Mouse (Mus musculus) CH12.LX (cell line): Measurements from ENCODE around the gene Bdh1. TPM values are rescaled to one million over a fixed set of nuclear protein-coding genes. Genes with fewer than 3 reads are reported as not detected.

ENCODE experiments used
- DNase-seq: peaks from one replicate; pipeline ENCODE4 v3.0.0-alpha.2; 2013; ENCODE audit errors: extremely low read depth
- H3K27ac ChIP-seq: 2 replicates; pipeline ENCODE4 v1.5.1; 2012; ENCODE audit warnings: low read depth, mild to moderate bottlenecking, control low read depth, moderate library complexity; ENCODE audit not compliant: insufficient read depth
- H3K27me3 ChIP-seq: replicated peaks from 2 replicates; pipeline ENCODE3; 2012; ENCODE audit warnings: inconsistent platforms
- H3K36me3 ChIP-seq, 2 experiments: replicated peaks in 1 of 2; 2 replicates each; pipeline versions ENCODE3 to v1.6.1; 2012; ENCODE audit warnings: inconsistent platforms in 1 of 2, low read length in 1 of 2, mild to moderate bottlenecking in 1 of 2, mixed read lengths in 1 of 2, moderate library complexity in 1 of 2; ENCODE audit not compliant: control insufficient read depth in 1 of 2, insufficient read depth in 1 of 2
- H3K4me1 ChIP-seq, 2 experiments: 2 replicates each; pipeline ENCODE4 v1.6.1; 2012; ENCODE audit warnings: inconsistent platforms in 1 of 2, moderate library complexity in 1 of 2; ENCODE audit not compliant: insufficient read depth in 2 of 2, control insufficient read depth in 1 of 2
- H3K4me2 ChIP-seq: 2 replicates; pipeline ENCODE4 v1.6.1; 2012; ENCODE audit warnings: low read depth, mild to moderate bottlenecking, control low read depth; ENCODE audit not compliant: poor library complexity, insufficient read depth, severe bottlenecking
- H3K4me3 ChIP-seq, 3 experiments: fragments of 150-350 bp in 1 of 3; sonication (generic) in 1 of 3; replicated peaks in 1 of 3; 2 replicates each; pipeline versions ENCODE3 to v1.5.1; 2011 to 2012; ENCODE audit warnings: low read depth in 2 of 3, low read length in 2 of 3, mild to moderate bottlenecking in 2 of 3, moderate library complexity in 2 of 3, control low read depth in 1 of 3, improper control_type of control experiment in 1 of 3, inconsistent platforms in 1 of 3, mixed read lengths in 1 of 3; ENCODE audit not compliant: poor library complexity in 1 of 3
- H3K79me2 ChIP-seq: replicated peaks from 2 replicates; pipeline ENCODE4 v1.6.1; 2012; ENCODE audit warnings: mild to moderate bottlenecking, moderate library complexity; ENCODE audit not compliant: control insufficient read depth, poor library complexity, insufficient read depth, severe bottlenecking; ENCODE audit errors: extremely low read depth
- H3K9ac ChIP-seq: 2 replicates; pipeline ENCODE4 v1.6.1; 2012; ENCODE audit warnings: low read depth, mild to moderate bottlenecking, control low read depth, moderate library complexity; ENCODE audit not compliant: insufficient read depth
- H3K9me3 ChIP-seq: replicated peaks from 2 replicates; pipeline ENCODE3; 2012; ENCODE audit warnings: low read length, inconsistent platforms, mixed read lengths
- BHLHE40 ChIP-seq: IDR thresholded peaks from 2 replicates; pipeline ENCODE4 v1.6.1; 2011; ENCODE audit warnings: mild to moderate bottlenecking, low read depth, low read length, improper control_type of control experiment
- CHD1 ChIP-seq: IDR thresholded peaks from 2 replicates; pipeline ENCODE4 v1.6.1; 2012; ENCODE audit warnings: low read depth, low read length, improper control_type of control experiment, inconsistent platforms
- CTCF ChIP-seq, 2 experiments: IDR thresholded peaks in 1 of 2; conservative IDR thresholded peaks in 1 of 2; 2 replicates each; pipeline ENCODE4 v1.5.1; 2011 to 2012; ENCODE audit warnings: low read depth in 2 of 2, low read length in 2 of 2, improper control_type of control experiment in 1 of 2, inconsistent platforms in 1 of 2, mild to moderate bottlenecking in 1 of 2, moderate library complexity in 1 of 2
- ETS1 ChIP-seq: conservative IDR thresholded peaks from 2 replicates; pipeline ENCODE4 v1.6.1; 2012; ENCODE audit warnings: low read depth, mild to moderate bottlenecking, inconsistent platforms, low read length, improper control_type of control experiment, moderate library complexity
- IRF4 ChIP-seq: IDR thresholded peaks from 2 replicates; pipeline ENCODE4 v1.6.1; 2014; ENCODE audit warnings: low read depth, mild to moderate bottlenecking, inconsistent platforms, low read length, improper control_type of control experiment
- JUND ChIP-seq: conservative IDR thresholded peaks from 2 replicates; pipeline ENCODE4 v1.6.1; 2011; ENCODE audit warnings: low read depth, low read length, improper control_type of control experiment
- MAFK ChIP-seq: IDR thresholded peaks from 2 replicates; pipeline ENCODE4 v1.6.1; 2011; ENCODE audit warnings: low read length, improper control_type of control experiment; ENCODE audit not compliant: insufficient replicate concordance
- MAX ChIP-seq: IDR thresholded peaks from 2 replicates; pipeline ENCODE4 v1.6.1; 2011; ENCODE audit warnings: low read length, improper control_type of control experiment
- MAZ ChIP-seq: IDR thresholded peaks from 2 replicates; pipeline ENCODE4 v1.6.1; 2012; ENCODE audit warnings: low read depth, mild to moderate bottlenecking, inconsistent platforms, low read length, improper control_type of control experiment, moderate library complexity
- MEF2A ChIP-seq: IDR thresholded peaks from 2 replicates; pipeline ENCODE4 v1.6.1; 2014; ENCODE audit warnings: low read depth, mild to moderate bottlenecking, inconsistent platforms, low read length, improper control_type of control experiment, borderline replicate concordance
- MYC ChIP-seq: IDR thresholded peaks from 2 replicates; pipeline ENCODE4 v1.6.1; 2011; ENCODE audit warnings: low read depth, mild to moderate bottlenecking, improper control_type of control experiment, low read length
- NELFE ChIP-seq: IDR thresholded peaks from 2 replicates; pipeline ENCODE4 v1.6.1; 2011; ENCODE audit warnings: low read depth, low read length, improper control_type of control experiment
- PAX5 ChIP-seq: IDR thresholded peaks from 2 replicates; pipeline ENCODE4 v1.6.1; 2012; ENCODE audit warnings: low read length, inconsistent platforms, mixed read lengths
- POLR2AphosphoS2 ChIP-seq: IDR thresholded peaks from 2 replicates; pipeline ENCODE4 v1.6.1; 2011; ENCODE audit warnings: low read depth, low read length, improper control_type of control experiment
- RCOR1 ChIP-seq: conservative IDR thresholded peaks from 2 replicates; pipeline ENCODE4 v1.6.1; 2012; ENCODE audit warnings: low read depth, mild to moderate bottlenecking, inconsistent platforms, low read length, improper control_type of control experiment
- USF1 ChIP-seq: IDR thresholded peaks from 2 replicates; pipeline ENCODE4 v1.6.1; 2014; ENCODE audit warnings: low read depth, mild to moderate bottlenecking, inconsistent platforms, low read length, improper control_type of control experiment
- USF2 ChIP-seq: conservative IDR thresholded peaks from 2 replicates; pipeline ENCODE4 v1.6.1; 2011; ENCODE audit warnings: low read depth, low read length, improper control_type of control experiment
- ZC3H11A ChIP-seq: IDR thresholded peaks from 2 replicates; pipeline ENCODE4 v1.6.1; 2012; ENCODE audit warnings: low read depth, mild to moderate bottlenecking, inconsistent platforms, low read length, improper control_type of control experiment
- ZKSCAN1 ChIP-seq: IDR thresholded peaks from 2 replicates; pipeline ENCODE4 v1.6.1; 2012; ENCODE audit warnings: low read depth, inconsistent platforms, low read length, improper control_type of control experiment, borderline replicate concordance
- ZNF384 ChIP-seq: IDR thresholded peaks from 2 replicates; pipeline ENCODE4 v1.6.1; 2012; ENCODE audit warnings: low read depth, low read length, improper control_type of control experiment, inconsistent platforms
- dilution Hi-C: fragments of 300-500 bp; cut with MboI; formaldehyde crosslinking; loops from 2 replicates; pipeline ENCODE4 v1.14.3; 2020; ENCODE audit warnings: low sequenced_read_pairs; ENCODE audit not compliant: extremely low pct_unique_long_range_greater_than_20kb, extremely low pct_ligation_motif_present
- in situ Hi-C: fragments of 300-500 bp; cut with MboI; formaldehyde crosslinking; loops from 3 replicates; pipeline ENCODE4 v1.14.3; 2019; ENCODE audit warnings: low sequenced_read_pairs, low pct_ligation_motif_present, low pct_unique_long_range_greater_than_20kb, mixed read lengths
- polyA plus RNA-seq: library from polyadenylated mRNA; unstranded; fragments of >175 nt; gene quantifications from 2 replicates; pipeline ENCODE4 v1.2.1, GENCODE M21; 2012; ENCODE audit warnings: low read depth; ENCODE audit not compliant: insufficient read length
- total RNA-seq, 2 experiments: library from RNA; depleted of rRNA; stranded (reverse); fragments of 300-350 nt in 1 of 2; fragments of >200 nt in 1 of 2; gene quantifications; 2 replicates each; pipeline ENCODE4 v1.2.3; 2012 to 2014

Bdh1 gene
- total and polyA plus RNA-seq, 3 experiments: 37.9 to 110 (median 54.3) TPM

DNA sequence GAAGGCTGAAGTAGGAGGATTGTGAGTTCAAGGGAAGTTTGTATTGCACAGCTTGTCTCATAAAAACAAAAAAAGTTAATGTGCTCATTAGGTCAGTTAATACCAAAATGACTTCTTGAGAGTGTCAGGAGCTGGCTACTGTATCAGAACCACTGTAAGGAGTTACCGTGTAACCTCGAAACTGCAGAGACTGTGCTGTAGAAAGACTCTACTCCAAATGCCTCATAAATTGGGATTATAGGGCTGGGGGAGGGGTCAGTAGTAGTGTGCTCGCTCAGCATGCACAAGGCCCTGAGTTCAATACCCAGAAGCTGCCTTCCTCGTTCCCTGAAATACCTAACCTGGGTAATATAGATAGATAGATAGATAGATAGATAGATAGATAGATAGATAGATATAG lies 1.3 kb downstream of the Bdh1 start:
- H3K9ac ChIP-seq: no peak overlapping the region

DNA sequence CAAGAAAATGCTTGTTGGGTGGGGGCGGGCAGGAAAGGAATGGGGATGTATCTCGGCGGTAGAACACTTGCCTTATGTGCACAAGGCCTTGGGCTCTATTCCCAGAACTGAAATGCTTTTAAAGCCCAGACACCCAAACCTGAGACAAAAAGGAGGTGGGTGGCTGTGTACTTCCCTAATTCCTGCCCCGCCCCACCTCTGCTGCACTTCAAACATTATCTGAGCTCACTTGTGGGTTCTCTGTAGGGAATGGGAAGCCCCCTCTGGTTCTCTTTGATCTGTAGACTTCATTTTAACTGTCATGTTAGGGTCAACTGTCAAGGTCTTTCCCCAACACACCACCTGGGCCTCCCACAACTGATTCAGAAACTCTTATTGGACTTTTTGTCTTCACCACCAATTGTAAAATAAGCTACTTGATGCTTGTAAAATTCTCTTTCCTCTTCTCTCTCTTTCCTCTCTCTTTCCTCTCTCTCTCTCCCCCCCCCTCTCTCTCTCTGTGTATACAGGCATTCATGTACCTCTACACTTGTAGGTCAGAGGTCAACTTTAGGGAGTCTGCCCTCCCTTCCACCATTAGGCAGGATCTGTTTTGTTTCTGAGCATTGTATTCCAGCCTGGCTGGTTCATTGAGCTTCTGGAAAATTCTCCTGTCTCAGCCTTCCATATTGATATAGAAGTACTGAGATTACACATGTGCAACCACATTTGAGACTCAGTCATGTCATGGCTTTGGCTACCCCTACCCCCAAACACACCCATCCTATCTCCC lies 2.5 kb downstream of the Bdh1 start:
- no peaks in the 10 kb centered on the region for H3K9me3 ChIP-seq
- dilution Hi-C loops (no loop called here), in situ Hi-C loops (loop anchor here (10.0 kb wide), 1 partner anchor 140 kb away; no protein-coding TSS in a partner anchor)
- H3K27me3 ChIP-seq: no peaks in the 10 kb centered on the region
- no peak overlapping the region for H3K27ac ChIP-seq
- peaks cover 12 to 33% of the 10 kb centered on the region in 2 experiments for H3K4me1 ChIP-seq
- H3K36me3 ChIP-seq: peaks cover 0 to 12% of the 10 kb centered on the region in 2 experiments
- DNase-seq: peak; percentile 65
- TF ChIP-seq RCOR1 (0 out of 2 replicates have a peak, but pooled peaks have one; percentile 42), MAZ (0 out of 2 replicates have a peak, but pooled peaks have one; percentile 17), CHD1 (0 out of 2 replicates have a peak, but pooled peaks have one; percentile 70), ETS1 (peak; percentile 57), USF2 (no peak)
- no peak overlapping the region for H3K9ac ChIP-seq
- H3K79me2 ChIP-seq: no peaks in the 10 kb centered on the region
- H3K4me3 ChIP-seq: no peak overlapping the region
- no peak overlapping the region for H3K4me2 ChIP-seq

More for the DNA sequence above, 1.3 kb downstream of the Bdh1 start:
- Histone ChIP-seq H3K4me2 (no peak overlapping the region), H3K79me2 (no peaks in the 10 kb centered on the region), H3K9me3 (no peaks in the 10 kb centered on the region), H3K4me1 (peaks cover 12 to 33% of the 10 kb centered on the region in 2 experiments), H3K36me3 (peaks cover 0 to 15% of the 10 kb centered on the region in 2 experiments), H3K27ac (no peak overlapping the region), H3K27me3 (no peaks in the 10 kb centered on the region), H3K4me3 (no peak overlapping the region)
- in situ Hi-C loops (loop anchor here (10.0 kb wide), 1 partner anchor 139 kb away; no protein-coding TSS in a partner anchor), dilution Hi-C loops (no loop called here)
- no peak for TF ChIP-seq MAFK
- TF ChIP-seq ZNF384: no peak
- TF ChIP-seq IRF4: no peak
- TF ChIP-seq NELFE: no peak
- TF ChIP-seq MAX: no peak
- no peak for TF ChIP-seq ZC3H11A
- no peak for TF ChIP-seq POLR2AphosphoS2
- TF ChIP-seq CHD1: no peak
- no peak for TF ChIP-seq BHLHE40
- no peak for TF ChIP-seq ZKSCAN1
- no peak for TF ChIP-seq USF2
- TF ChIP-seq MEF2A: no peak
- no peak for TF ChIP-seq PAX5
- TF ChIP-seq CTCF (conservative IDR thresholded peaks at IDR 0.05 in 1 of 2, IDR thresholded peaks at IDR 0.05 in 1 of 2; ENCODE audit: low read depth in 2 of 2, low read length in 2 of 2): no peak
- TF ChIP-seq USF1: no peak
- no peak for TF ChIP-seq JUND
- TF ChIP-seq MYC: no peak
- DNase-seq: no peak
